Mouse (Mus musculus) layer of hippocampus, adult 2 months (tissue): Measurements from ENCODE around the gene Ppp3ca. TPM values are rescaled to one million over a fixed set of nuclear protein-coding genes. Genes with fewer than 3 reads are reported as not detected.
A peak's percentile ranks its signal among the peaks of the same experiment; 100 is the strongest.

ENCODE experiments used
- DNase-seq, 2 experiments: peaks; one replicate each; pipeline ENCODE4 v3.0.0; 2022; ENCODE audit warnings: low spot score in 2 of 2
- H3K27ac ChIP-seq: fragments of 200-600 bp; 2 replicates; pipeline ENCODE4 v1.8.1; 2022
- H3K4me3 ChIP-seq: fragments of 200-600 bp; 2 replicates; pipeline ENCODE4 v1.8.1; 2022; ENCODE audit warnings: mild to moderate bottlenecking
- CTCF ChIP-seq: fragments of 200-600 bp; conservative IDR thresholded peaks from 2 replicates; pipeline ENCODE4 v1.8.1; 2022; ENCODE audit warnings: antibody characterized with exemption, mild to moderate bottlenecking, moderate library complexity
- total RNA-seq, 2 experiments: library from RNA; stranded (reverse); gene quantifications; 2 replicates each; pipeline ENCODE4 v1.2.3; 2021

Ppp3ca gene
- total RNA-seq, 2 experiments from 2014 or later = 1,343 to 1,371 TPM

GRCm38 (mm10) chr3:136821993-136822392 is 152.1 kb downstream of the Ppp3ca start:
- no peak for TF ChIP-seq CTCF
- peak overlapping the region; percentile 75; the same call in 1 of the 2 replicates for H3K27ac ChIP-seq
- DNase-seq = no peak
- no peak overlapping the region for H3K4me3 ChIP-seq

- H3K4me3 ChIP-seq = no peak overlapping the region
- TF ChIP-seq CTCF = no peak
- DNase-seq = no peak
- H3K27ac ChIP-seq = peak overlapping the region; percentile 75; the same call in 1 of the 2 replicates
Observed at GRCm38 (mm10) chr3:136822431-136822830, 152.5 kb downstream of the Ppp3ca start.

GRCm38 (mm10) chr3:136828451-136828850 is 158.5 kb downstream of the Ppp3ca start:
- peak in 1 of 2 experiments; percentile 51 for DNase-seq
- TF ChIP-seq CTCF = no peak
- H3K4me3 ChIP-seq = no peak overlapping the region
- peak overlapping the region; percentile 88 for H3K27ac ChIP-seq

GRCm38 (mm10) chr3:136829109-136829508 is 159.2 kb downstream of the Ppp3ca start:
- no peak for TF ChIP-seq CTCF
- peak overlapping the region; percentile 88 for H3K27ac ChIP-seq
- no peak overlapping the region for H3K4me3 ChIP-seq
- no peak for DNase-seq

GRCm38 (mm10) chr3:136830687-136831220 is 160.8 kb downstream of the Ppp3ca start:
- no peak for DNase-seq
- H3K27ac ChIP-seq = peak overlapping the region; percentile 83
- TF ChIP-seq CTCF = no peak
- H3K4me3 ChIP-seq = no peak overlapping the region

- DNase-seq = no peak
- TF ChIP-seq CTCF = no peak
- Histone ChIP-seq H3K4me3 (peak overlapping the region; percentile 3; the same call in 1 of the 2 replicates), H3K27ac (peak overlapping the region; percentile 83)
Observed at GRCm38 (mm10) chr3:136833003-136833745, 163.2 kb downstream of the Ppp3ca start.

- Histone ChIP-seq H3K4me3 (peak overlapping the region; percentile 3; the same call in 1 of the 2 replicates), H3K27ac (peak overlapping the region; percentile 83)
- DNase-seq = no peak
- TF ChIP-seq CTCF = no peak
Observed at GRCm38 (mm10) chr3:136833893-136834292, 164.0 kb downstream of the Ppp3ca start.

GRCm38 (mm10) chr3:136835851-136836250 is 165.9 kb downstream of the Ppp3ca start:
- no peak for DNase-seq
- H3K4me3 ChIP-seq = no peak overlapping the region
- TF ChIP-seq CTCF = no peak
- peak overlapping the region; percentile 90 for H3K27ac ChIP-seq

- TF ChIP-seq CTCF = no peak
- peak in 1 of 2 experiments; percentile 55 for DNase-seq
- Histone ChIP-seq H3K4me3 (no peak overlapping the region), H3K27ac (peak overlapping the region; percentile 90)
Observed at GRCm38 (mm10) chr3:136836319-136837193, 166.6 kb downstream of the Ppp3ca start.

- peak; percentile 75 for TF ChIP-seq CTCF
- no peak for DNase-seq
- Histone ChIP-seq H3K4me3 (no peak overlapping the region), H3K27ac (peak overlapping the region; percentile 50; the same call in 1 of the 2 replicates)
Observed at GRCm38 (mm10) chr3:136837589-136837988, 167.7 kb downstream of the Ppp3ca start.

- Histone ChIP-seq H3K4me3 (no peak overlapping the region), H3K27ac (peak overlapping the region; percentile 80)
- no peak for DNase-seq
- no peak for TF ChIP-seq CTCF
Observed at GRCm38 (mm10) chr3:136841282-136841681, 171.4 kb downstream of the Ppp3ca start.

- no peak for TF ChIP-seq CTCF
- H3K27ac ChIP-seq = peak overlapping the region; percentile 80
- DNase-seq = no peak
- H3K4me3 ChIP-seq = no peak overlapping the region
Observed at GRCm38 (mm10) chr3:136842384-136842783, 172.5 kb downstream of the Ppp3ca start.

GRCm38 (mm10) chr3:136843811-136844491 is 174.0 kb downstream of the Ppp3ca start:
- Histone ChIP-seq H3K4me3 (no peak overlapping the region), H3K27ac (peak overlapping the region; percentile 80)
- no peak for TF ChIP-seq CTCF
- no peak for DNase-seq
